Mouse (Mus musculus) heart, embryonic 10.5 days (tissue): ENCODE data around the gene Grin3a. TPM values are rescaled to one million over a fixed set of nuclear protein-coding genes. Genes with fewer than 3 reads are reported as not detected.
A peak's percentile ranks its signal among the peaks of the same experiment; 100 is the strongest.
"Not testable (repeated sequence)": the region's sequence is repeated elsewhere in the genome, so short reads cannot be mapped to it uniquely, and the experiment has no call there.

Experiments
- DNase-seq: peaks from one replicate; pipeline ENCODE4 v3.0.0-alpha.2; 2017; ENCODE audit warnings: low spot score
- H3K27ac ChIP-seq: fragments of 300-500 bp; sonication (generic); 2 replicates; pipeline ENCODE4 v1.5.1; 2016; ENCODE audit warnings: mild to moderate bottlenecking
- H3K27me3 ChIP-seq: fragments of 300-500 bp; sonication (generic); 2 replicates; pipeline ENCODE4 v1.6.1; 2016; ENCODE audit warnings: mild to moderate bottlenecking; ENCODE audit not compliant: poor library complexity, insufficient read depth, severe bottlenecking
- H3K36me3 ChIP-seq: fragments of 300-500 bp; sonication (generic); 2 replicates; pipeline ENCODE4 v1.6.1; 2016; ENCODE audit warnings: mild to moderate bottlenecking, moderate library complexity
- H3K4me1 ChIP-seq: fragments of 300-500 bp; sonication (generic); 2 replicates; pipeline ENCODE4 v1.6.1; 2016; ENCODE audit warnings: mild to moderate bottlenecking
- H3K4me3 ChIP-seq: fragments of 300-500 bp; sonication (generic); 2 replicates; pipeline ENCODE4 v1.5.1; 2016; ENCODE audit warnings: mild to moderate bottlenecking, moderate library complexity
- H3K9me3 ChIP-seq: fragments of 300-500 bp; sonication (generic); 2 replicates; pipeline ENCODE4 v1.6.1; 2016; ENCODE audit warnings: mild to moderate bottlenecking, moderate library complexity
- WGBS: fragments of 180-500 bp; shearing (Covaris S2); methylation state at CpG from one replicate; pipeline ENCODE4 v1.1.7; 2016; 5-methylcytosine and 5-hydroxymethylcytosine counted together
- polyA plus RNA-seq: library from polyadenylated mRNA; unstranded; fragments of >200 nt; fragmentation: Nextera tagmentation; extraction: Ambion mirVana; gene quantifications from 2 replicates; pipeline ENCODE4 v1.2.1, GENCODE M21; 2016

Gene Grin3a
- polyA plus RNA-seq, 1 experiment from 2014 or later, result 2.7 TPM

DNA sequence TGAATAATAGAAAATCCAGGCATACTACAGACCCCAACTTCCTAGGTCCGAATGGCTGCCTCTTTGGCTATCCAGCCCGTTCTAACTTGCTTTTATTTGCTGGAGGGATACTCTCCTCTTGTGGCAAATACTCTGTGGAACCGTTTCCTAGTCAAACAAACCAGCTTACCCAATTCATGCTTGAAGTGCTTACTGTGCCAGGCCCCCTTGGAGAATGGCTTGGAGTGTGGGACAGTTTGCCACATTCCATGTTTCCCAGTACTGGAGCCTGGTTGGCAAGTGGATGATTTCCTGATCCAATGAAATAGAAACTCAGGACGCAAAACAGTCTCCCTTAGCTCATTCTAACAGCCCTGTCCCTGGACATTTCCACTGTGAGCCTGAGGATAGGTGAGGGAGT is 183.3 kb downstream of the Grin3a start:
- 91% methylated on average over 4 of the region's 4 CpGs for WGBS
- Histone ChIP-seq H3K27me3 (no peaks in the 10 kb centered on the region), H3K36me3 (peaks cover 45% of the 10 kb centered on the region), H3K4me1 (no peaks in the 10 kb centered on the region), H3K27ac (no peak overlapping the region), H3K4me3 (no peak overlapping the region), H3K9me3 (no peaks in the 10 kb centered on the region)
- no peak for DNase-seq

DNA sequence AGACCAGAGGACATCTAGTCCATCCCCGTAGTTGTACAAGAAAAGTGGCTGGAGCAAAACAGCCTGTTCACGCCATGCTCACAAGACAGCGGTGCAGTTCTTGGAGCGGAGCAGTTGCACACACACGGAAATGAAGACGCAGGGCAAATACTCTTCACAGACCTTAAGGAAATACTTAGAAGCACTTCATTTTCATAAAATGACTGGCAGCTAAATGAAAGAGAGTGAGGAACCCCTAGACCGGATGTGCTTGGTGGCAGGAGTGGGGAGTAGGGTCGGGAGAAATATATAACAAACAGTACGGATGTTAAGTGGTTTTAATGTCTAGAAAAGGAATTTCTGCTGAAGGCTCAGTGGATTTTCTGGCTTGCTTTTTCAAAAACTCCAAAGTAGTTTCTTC is 183.9 kb downstream of the Grin3a start:
- 93% methylated on average over 9 of the region's 9 CpGs for WGBS
- H3K27ac ChIP-seq, result no peak overlapping the region
- H3K4me3 ChIP-seq, result no peak overlapping the region
- H3K27me3 ChIP-seq, result no peaks in the 10 kb centered on the region
- no peaks in the 10 kb centered on the region for H3K9me3 ChIP-seq
- DNase-seq, result no peak
- no peaks in the 10 kb centered on the region for H3K4me1 ChIP-seq
- peaks cover 51% of the 10 kb centered on the region for H3K36me3 ChIP-seq

DNA sequence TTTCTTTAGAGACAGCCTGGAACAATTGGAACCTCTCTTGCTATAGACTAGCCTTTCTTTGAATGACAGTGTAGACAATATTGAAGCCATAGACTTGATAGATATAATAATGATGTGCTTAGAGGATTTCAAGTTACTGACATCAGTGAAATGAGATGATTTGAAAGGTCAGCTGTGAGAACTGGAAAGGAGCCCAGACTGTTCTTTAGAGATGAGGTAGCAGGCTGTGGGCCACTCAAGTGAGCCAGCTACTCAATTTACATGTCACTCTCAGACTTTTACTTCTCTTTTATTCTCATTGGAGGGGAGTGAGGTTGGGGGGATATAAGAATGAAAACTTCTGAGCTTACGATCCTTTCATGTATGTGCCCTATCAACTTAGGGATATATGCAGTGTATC is 186.1 kb downstream of the Grin3a start:
- 95% methylated on average over 1 of the region's 1 CpGs for WGBS
- no peak overlapping the region for H3K4me3 ChIP-seq
- no peak overlapping the region for H3K27ac ChIP-seq
- no peaks in the 10 kb centered on the region for H3K9me3 ChIP-seq
- DNase-seq, result no peak
- no peaks in the 10 kb centered on the region for H3K27me3 ChIP-seq
- no peaks in the 10 kb centered on the region for H3K4me1 ChIP-seq
- peaks cover 68% of the 10 kb centered on the region for H3K36me3 ChIP-seq

GRCm38 (mm10) chr4:49639913-49640312 is 205.6 kb downstream of the Grin3a start:
- H3K27me3 ChIP-seq, result no peaks in the 10 kb centered on the region
- H3K27ac ChIP-seq, result no peak overlapping the region
- no peaks in the 10 kb centered on the region for H3K9me3 ChIP-seq
- H3K4me1 ChIP-seq, result no peaks in the 10 kb centered on the region
- 54% methylated on average over 2 of the region's 2 CpGs for WGBS
- peaks cover 86% of the 10 kb centered on the region for H3K36me3 ChIP-seq
- H3K4me3 ChIP-seq, result no peak overlapping the region
- no peak for DNase-seq

DNA sequence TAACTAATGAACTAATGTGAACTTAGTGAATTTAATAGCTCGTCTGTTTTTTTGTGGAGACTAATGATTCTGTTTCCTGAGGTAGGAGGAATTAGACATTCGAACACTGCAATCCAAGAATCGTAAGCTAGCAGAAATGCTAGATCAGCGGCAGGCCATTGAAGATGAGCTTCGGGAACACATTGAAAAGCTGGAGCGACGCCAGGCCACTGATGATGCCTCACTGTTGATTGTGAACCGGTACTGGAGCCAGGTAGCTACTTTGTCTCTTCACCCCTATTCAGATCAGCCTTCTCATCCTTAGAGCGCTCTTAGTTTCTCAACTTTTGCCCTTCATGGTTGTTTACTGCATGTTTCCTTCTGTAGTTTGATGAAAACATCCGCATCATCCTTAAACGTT is 207.7 kb downstream of the Grin3a start:
- Histone ChIP-seq H3K36me3 (peaks cover 81% of the 10 kb centered on the region), H3K27me3 (no peaks in the 10 kb centered on the region), H3K4me1 (no peaks in the 10 kb centered on the region), H3K27ac (no peak overlapping the region), H3K4me3 (no peak overlapping the region), H3K9me3 (no peaks in the 10 kb centered on the region)
- WGBS, result 93% methylated on average over 11 of the region's 11 CpGs
- DNase-seq, result no peak

DNA sequence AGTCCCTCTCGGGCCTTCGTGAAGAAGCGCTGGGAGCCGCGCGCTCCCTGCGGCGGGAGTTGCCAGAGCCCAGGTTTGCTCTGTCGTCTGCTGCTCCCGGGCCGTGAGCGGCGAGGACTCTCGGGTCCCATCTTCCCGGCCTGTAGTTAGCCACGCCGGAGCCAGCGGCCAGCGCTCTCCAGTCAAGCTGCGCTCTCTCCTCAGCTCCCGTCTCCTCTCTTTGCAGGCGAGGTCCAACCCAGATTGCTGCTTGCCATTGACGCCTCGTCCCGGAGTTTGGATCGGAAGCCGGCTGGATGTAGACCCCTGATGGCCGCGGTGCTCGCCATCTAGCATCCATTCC is 213.4 kb downstream of the Grin3a start:
- peaks cover 34% of the 10 kb centered on the region; the same call in 1 of the 2 replicates for H3K36me3 ChIP-seq
- peak overlapping the region; percentile 92 for H3K4me3 ChIP-seq
- no peak for DNase-seq
- peak overlapping the region; percentile 91 for H3K27ac ChIP-seq
- H3K9me3 ChIP-seq, result no peaks in the 10 kb centered on the region
- WGBS, result under 1% methylated on average over 30 of the region's 30 CpGs
- H3K4me1 ChIP-seq, result no peaks in the 10 kb centered on the region
- H3K27me3 ChIP-seq, result no peaks in the 10 kb centered on the region

GRCm38 (mm10) chr4:49631319-49632138 is 214.0 kb downstream of the Grin3a start, which contains the start of gene Rnf20:
Rnf20 (plus strand) TSS chr4:49632006.
- 4% methylated on average over 37 of the region's 37 CpGs for WGBS
- Histone ChIP-seq H3K27ac (peak within 1 kb of the TSS; percentile 91), H3K27me3 (no peaks in the 10 kb centered on the region), H3K36me3 (peaks cover 29% of the 10 kb centered on the region; the same call in 1 of the 2 replicates), H3K9me3 (no peaks in the 10 kb centered on the region), H3K4me3 (peak within 1 kb of the TSS; percentile 92), H3K4me1 (peaks cover 2% of the 10 kb centered on the region; the same call in 1 of the 2 replicates)
- peak; percentile 97 for DNase-seq

DNA sequence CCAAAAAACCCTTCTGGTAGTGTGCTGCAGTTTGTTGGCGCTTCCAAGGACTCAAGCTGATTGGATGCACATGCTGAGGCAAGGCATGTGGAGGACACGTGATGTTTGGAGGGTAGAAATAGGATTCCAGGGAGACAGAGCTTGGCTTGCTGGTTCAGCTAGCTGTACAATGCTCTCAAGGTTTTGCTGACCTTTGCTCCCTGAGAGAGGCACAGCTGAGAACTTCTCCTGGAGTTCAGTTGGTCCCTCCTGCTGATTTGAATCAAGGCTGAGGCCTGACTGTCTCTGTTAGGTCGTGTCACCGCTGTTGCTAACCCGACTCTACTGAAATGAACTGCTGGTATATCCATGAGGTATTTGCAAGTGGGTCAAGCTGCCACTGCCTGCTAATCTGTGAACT is 216.6 kb downstream of the Grin3a start:
- no peak for DNase-seq
- Histone ChIP-seq H3K4me1 (peaks cover 4% of the 10 kb centered on the region; the same call in 1 of the 2 replicates), H3K36me3 (peaks cover 5% of the 10 kb centered on the region; the same call in 1 of the 2 replicates), H3K4me3 (no peak overlapping the region), H3K27me3 (no peaks in the 10 kb centered on the region), H3K27ac (no peak overlapping the region), H3K9me3 (no peaks in the 10 kb centered on the region)
- 79% methylated on average over 5 of the region's 5 CpGs for WGBS

DNA sequence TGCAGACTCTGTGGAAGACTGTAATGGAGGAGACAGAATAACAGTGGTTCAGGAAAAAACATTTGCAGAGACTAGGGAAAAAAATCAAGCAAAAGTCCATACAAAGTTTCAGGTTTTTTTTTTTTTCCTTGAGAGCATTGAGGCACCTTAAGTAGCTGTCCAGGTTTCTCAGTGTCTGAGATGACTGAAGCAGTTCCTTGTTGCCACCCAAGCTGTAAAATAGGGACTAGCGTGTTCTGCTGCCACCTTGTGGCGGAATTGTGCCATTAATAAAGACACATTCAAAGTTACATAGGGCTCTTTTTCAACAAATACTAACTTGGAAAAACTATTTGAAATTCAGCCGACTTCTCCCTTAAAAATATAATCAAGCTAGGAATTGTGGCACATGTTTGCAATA is 218.6 kb downstream of the Grin3a start:
- DNase-seq, result no peak
- Histone ChIP-seq H3K4me3 (no peak overlapping the region), H3K4me1 (peaks cover 4% of the 10 kb centered on the region; the same call in 1 of the 2 replicates), H3K27me3 (no peaks in the 10 kb centered on the region), H3K27ac (no peak overlapping the region), H3K9me3 (no peaks in the 10 kb centered on the region), H3K36me3 (no peaks in the 10 kb centered on the region)
- 4% methylated on average over 3 of the region's 3 CpGs for whole genome bisulfite sequencing

GRCm38 (mm10) chr4:49624969-49625368 is 220.6 kb downstream of the Grin3a start:
- DNase-seq, H3K27me3 ChIP-seq, H3K36me3 ChIP-seq, H3K4me3 ChIP-seq, H3K4me1 ChIP-seq, H3K27ac ChIP-seq, H3K9me3 ChIP-seq: not testable (repeated sequence)
- 71% methylated on average over 4 of the region's 4 CpGs for WGBS

- Histone ChIP-seq H3K27me3 (no peaks in the 10 kb centered on the region), H3K36me3 (no peaks in the 10 kb centered on the region), H3K4me3 (no peak overlapping the region), H3K9me3 (no peaks in the 10 kb centered on the region), H3K4me1 (peaks cover 4% of the 10 kb centered on the region; the same call in 1 of the 2 replicates), H3K27ac (no peak overlapping the region)
- no peak for DNase-seq
- 84% methylated on average over 4 of the region's 4 CpGs for WGBS
Observed at GRCm38 (mm10) chr4:49623916-49624315, 221.6 kb downstream of the Grin3a start.

DNA sequence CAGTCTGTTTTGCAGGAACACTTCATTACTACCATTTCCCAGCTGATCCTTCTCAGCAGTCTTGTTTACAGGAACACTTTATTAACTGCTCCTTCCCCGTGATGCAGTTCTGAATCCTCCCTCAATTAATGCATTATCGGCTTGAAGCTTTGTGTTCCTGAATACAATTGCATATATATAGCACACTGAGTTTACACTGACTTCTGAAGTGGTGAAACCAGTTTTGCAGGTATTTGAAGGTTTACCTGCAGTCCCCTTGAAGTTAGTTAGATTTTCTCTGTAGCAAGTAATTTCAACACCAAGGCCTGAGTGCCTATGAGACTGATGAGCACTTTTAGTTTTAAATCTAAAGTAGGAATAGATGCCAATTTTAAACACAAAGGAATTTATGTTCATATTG is 223.3 kb downstream of the Grin3a start:
- WGBS, result 82% methylated on average over 2 of the region's 2 CpGs
- no peak for DNase-seq
- Histone ChIP-seq H3K36me3 (no peaks in the 10 kb centered on the region), H3K4me1 (peaks cover 4% of the 10 kb centered on the region; the same call in 1 of the 2 replicates), H3K27ac (no peak overlapping the region), H3K9me3 (no peaks in the 10 kb centered on the region), H3K27me3 (no peaks in the 10 kb centered on the region), H3K4me3 (no peak overlapping the region)

- not testable (repeated sequence) for H3K9me3 ChIP-seq, H3K27ac ChIP-seq, H3K36me3 ChIP-seq, DNase-seq, H3K4me1 ChIP-seq, H3K4me3 ChIP-seq, H3K27me3 ChIP-seq
- WGBS, result 89% methylated on average over 7 of the region's 7 CpGs
Observed at GRCm38 (mm10) chr4:49619861-49620260, 225.7 kb downstream of the Grin3a start.
